Mouse (Mus musculus): ENCODE data around the gene Rhebl1.

The Rhebl1 gene

GRCm38 (mm10) chr15:98871916-98872888, 22.1 kb downstream of the Rhebl1 start:
- peak; percentile 97 for DNase-seq (ENCODE audit: low read depth, low spot score)

- peak; percentile 55 for DNase-seq (ENCODE audit: low read depth, low spot score)
Observed at GRCm38 (mm10) chr15:98871070-98871915, 23.0 kb downstream of the Rhebl1 start, which contains the start of gene Kmt2d. Gene Kmt2d, minus strand, starts transcription at chr15:98871204.

- DNase-seq (ENCODE audit: low read depth, low spot score), result no peak
Observed at GRCm38 (mm10) chr15:98870179-98871069, 23.9 kb downstream of the Rhebl1 start.

GRCm38 (mm10) chr15:98869342-98870178, 24.8 kb downstream of the Rhebl1 start:
- no peak for DNase-seq (ENCODE audit: low read depth, low spot score)

GRCm38 (mm10) chr15:98868346-98869063, 25.8 kb downstream of the Rhebl1 start:
- no peak for DNase-seq (ENCODE audit: low read depth, low spot score)

- DNase-seq (ENCODE audit: low read depth, low spot score), result no peak
Observed at GRCm38 (mm10) chr15:98867321-98867720, 27.0 kb downstream of the Rhebl1 start.

- no peak for DNase-seq (ENCODE audit: low read depth, low spot score)
Observed at GRCm38 (mm10) chr15:98866501-98866900, 27.8 kb downstream of the Rhebl1 start.

GRCm38 (mm10) chr15:98865771-98866170, 28.6 kb downstream of the Rhebl1 start:
- DNase-seq (ENCODE audit: low read depth, low spot score), result no peak

- no peak for DNase-seq (ENCODE audit: low read depth, low spot score)
Observed at GRCm38 (mm10) chr15:98864951-98865350, 29.4 kb downstream of the Rhebl1 start.

GRCm38 (mm10) chr15:98863451-98863958, 30.8 kb downstream of the Rhebl1 start:
- no peak for DNase-seq (ENCODE audit: low read depth, low spot score)

GRCm38 (mm10) chr15:98861701-98862410, 32.5 kb downstream of the Rhebl1 start:
- no peak for DNase-seq (ENCODE audit: low read depth, low spot score)

- no peak for DNase-seq (ENCODE audit: low read depth, low spot score)
Observed at GRCm38 (mm10) chr15:98860921-98861320, 33.4 kb downstream of the Rhebl1 start.

GRCm38 (mm10) chr15:98859319-98860043, 34.9 kb downstream of the Rhebl1 start:
- DNase-seq (ENCODE audit: low read depth, low spot score), result no peak

GRCm38 (mm10) chr15:98854214-98854613, 40.1 kb downstream of the Rhebl1 start:
- DNase-seq (ENCODE audit: low read depth, low spot score), result no peak

GRCm38 (mm10) chr15:98853161-98853937, 41.0 kb downstream of the Rhebl1 start:
- DNase-seq (ENCODE audit: low read depth, low spot score), result no peak

- DNase-seq (ENCODE audit: low read depth, low spot score), result no peak
Observed at GRCm38 (mm10) chr15:98852733-98853132, 41.6 kb downstream of the Rhebl1 start.

- no peak for DNase-seq (ENCODE audit: low read depth, low spot score)
Observed at GRCm38 (mm10) chr15:98852071-98852470, 42.3 kb downstream of the Rhebl1 start.

All from mesoderm, embryonic 11.5 days (tissue).